Mouse (Mus musculus): Measurements from ENCODE around the gene Gm4894. TPM values are rescaled to one million over a fixed set of nuclear protein-coding genes. Genes with fewer than 3 reads are reported as not detected.

Gm4894 gene
- not detected in 2 replicates for polyA plus RNA-seq (2014; fragmentation: Nextera tagmentation; extraction: Ambion mirVana)

DNA sequence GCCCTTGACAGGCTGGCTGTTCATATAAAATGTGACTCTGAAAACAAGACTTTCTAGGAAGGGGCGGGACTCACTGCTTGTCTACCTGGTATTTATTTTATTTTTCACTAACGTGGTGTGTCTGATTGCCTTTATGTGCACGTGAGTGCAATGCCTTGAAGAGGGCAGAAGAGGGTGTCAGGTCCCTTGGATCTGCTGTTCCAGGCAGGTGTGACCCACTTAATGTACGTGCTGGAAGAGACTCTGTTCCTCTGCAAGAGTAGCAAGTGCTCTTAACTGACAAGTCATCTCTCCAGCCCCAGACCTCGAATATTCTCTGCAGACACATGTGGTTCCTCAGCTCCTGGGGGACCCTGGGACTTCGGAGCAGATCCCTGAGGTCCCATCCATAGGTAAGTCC is at the start of gene Gm4894:
Gm4894 (plus strand) TSS at position 301 of the 400 bp plus-strand sequence.
- no peak for DNase-seq (ENCODE audit: low spot score)
- no peaks in the 10 kb centered on the region for H3K27me3 ChIP-seq (replicated peaks; ENCODE audit: control insufficient read depth, insufficient read depth, low read length)
- no peak within 1 kb of the TSS for H3K9ac ChIP-seq (ENCODE audit: low read depth, low read length)
- H3K4me3 ChIP-seq (ENCODE audit: low read depth, low read length): no peak within 1 kb of the TSS
- ATAC-seq (replicated peaks; ENCODE audit: low FRiP score): no peak
- no peaks in the 10 kb centered on the region for H3K9me3 ChIP-seq (ENCODE audit: control insufficient read depth, low read length)
- no peak within 1 kb of the TSS for H3K4me2 ChIP-seq
- H3K36me3 ChIP-seq (ENCODE audit: control insufficient read depth, insufficient read depth, low read length): no peaks in the 10 kb centered on the region
- no peak within 1 kb of the TSS for H3K27ac ChIP-seq (ENCODE audit: low read depth, low read length)
- no peaks in the 10 kb centered on the region for H3K4me1 ChIP-seq (replicated peaks; ENCODE audit: control insufficient read depth, insufficient read depth, low read length)
- 65% methylated on average over 6 of the region's 6 CpGs for WGBS

DNA sequence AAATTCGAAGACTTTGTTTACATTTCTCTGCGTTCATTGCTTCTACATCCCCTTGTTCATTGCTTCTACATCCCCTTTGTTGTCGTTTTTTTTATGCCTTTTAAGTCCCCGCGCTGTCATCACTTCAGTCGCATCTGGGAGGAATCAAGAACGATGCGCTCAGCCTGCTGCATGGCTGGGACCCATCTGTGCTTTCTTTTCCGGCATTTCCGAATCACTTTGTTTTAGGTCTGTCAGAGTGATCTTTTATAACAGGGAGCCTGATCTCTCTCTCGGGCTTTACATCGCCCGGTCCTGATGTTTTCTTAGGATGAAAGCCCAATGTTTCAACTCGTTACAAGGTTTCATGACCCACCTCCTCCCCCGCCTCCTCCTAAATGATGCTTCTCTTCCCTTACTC is 44.0 kb upstream of the Gm4894 start:
- no peak overlapping the region for H3K4me3 ChIP-seq (ENCODE audit: low read depth, low read length)
- DNase-seq (ENCODE audit: low spot score): no peak
- no peak overlapping the region for H3K27ac ChIP-seq (ENCODE audit: low read depth, low read length)
- H3K9me3 ChIP-seq (ENCODE audit: control insufficient read depth, low read length): no peaks in the 10 kb centered on the region
- WGBS: 62% methylated on average over 15 of the region's 15 CpGs
- H3K36me3 ChIP-seq (ENCODE audit: control insufficient read depth, insufficient read depth, low read length): no peaks in the 10 kb centered on the region
- H3K9ac ChIP-seq (ENCODE audit: low read depth, low read length): no peak overlapping the region
- ATAC-seq (replicated peaks; ENCODE audit: low FRiP score): no peak
- H3K27me3 ChIP-seq (replicated peaks; ENCODE audit: control insufficient read depth, insufficient read depth, low read length): no peaks in the 10 kb centered on the region
- no peak overlapping the region for H3K4me2 ChIP-seq
- no peaks in the 10 kb centered on the region for H3K4me1 ChIP-seq (replicated peaks; ENCODE audit: control insufficient read depth, insufficient read depth, low read length)

DNA sequence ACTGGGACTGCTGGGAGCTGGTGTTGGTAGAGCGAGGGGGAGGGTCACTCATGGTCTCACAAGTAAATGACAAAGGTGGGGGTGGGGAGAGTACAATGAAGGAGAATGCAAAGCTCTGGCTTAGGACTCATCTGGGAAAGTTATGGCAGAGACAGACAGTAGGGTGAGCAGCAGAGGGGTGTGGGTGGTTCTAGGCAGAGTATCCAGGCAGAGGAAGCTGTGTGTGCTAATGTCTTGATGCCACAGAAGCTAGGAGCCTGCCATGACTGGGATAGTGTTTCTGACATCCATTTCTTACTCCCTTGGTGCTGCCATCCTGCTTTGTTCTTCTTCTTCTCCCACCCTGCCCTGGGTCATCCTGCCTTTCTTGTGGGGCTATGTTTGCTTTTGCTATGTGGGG is 38.8 kb upstream of the Gm4894 start:
- DNase-seq (ENCODE audit: low spot score) (no peak), ATAC-seq (replicated peaks; ENCODE audit: low FRiP score) (no peak)
- no peak overlapping the region for H3K4me2 ChIP-seq
- no peaks in the 10 kb centered on the region for H3K4me1 ChIP-seq (replicated peaks; ENCODE audit: control insufficient read depth, insufficient read depth, low read length)
- no peaks in the 10 kb centered on the region for H3K27me3 ChIP-seq (replicated peaks; ENCODE audit: control insufficient read depth, insufficient read depth, low read length)
- no peak overlapping the region for H3K9ac ChIP-seq (ENCODE audit: low read depth, low read length)
- H3K36me3 ChIP-seq (ENCODE audit: control insufficient read depth, insufficient read depth, low read length): no peaks in the 10 kb centered on the region
- no peaks in the 10 kb centered on the region for H3K9me3 ChIP-seq (ENCODE audit: control insufficient read depth, low read length)
- 48% methylated on average over 1 of the region's 1 CpGs for WGBS
- no peak overlapping the region for H3K4me3 ChIP-seq (ENCODE audit: low read depth, low read length)
- no peak overlapping the region for H3K27ac ChIP-seq (ENCODE audit: low read depth, low read length)

DNA sequence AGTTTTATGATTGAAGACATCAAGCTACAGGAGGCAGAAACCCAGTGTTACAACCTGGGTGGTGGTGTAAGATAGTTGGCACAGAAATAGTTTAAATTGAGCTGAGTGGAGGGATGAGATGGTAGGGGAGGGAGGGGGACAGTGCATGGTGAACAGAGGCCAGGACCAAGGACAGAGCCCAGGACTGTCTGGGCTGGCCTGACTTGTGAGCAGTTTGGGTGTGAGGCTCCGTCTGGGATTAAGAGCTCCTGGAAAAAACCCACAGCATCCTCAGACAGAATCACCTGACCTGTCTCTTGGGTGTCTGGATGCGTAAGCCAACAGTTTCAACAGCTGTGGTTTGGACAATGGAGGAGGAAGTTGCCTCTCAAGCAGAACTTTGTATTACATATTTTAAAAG is 35.6 kb upstream of the Gm4894 start:
- Histone ChIP-seq H3K27me3 (replicated peaks; ENCODE audit: control insufficient read depth, insufficient read depth, low read length) (no peaks in the 10 kb centered on the region), H3K9ac (ENCODE audit: low read depth, low read length) (no peak overlapping the region), H3K27ac (ENCODE audit: low read depth, low read length) (no peak overlapping the region), H3K4me1 (replicated peaks; ENCODE audit: control insufficient read depth, insufficient read depth, low read length) (no peaks in the 10 kb centered on the region), H3K36me3 (ENCODE audit: control insufficient read depth, insufficient read depth, low read length) (no peaks in the 10 kb centered on the region), H3K9me3 (ENCODE audit: control insufficient read depth, low read length) (no peaks in the 10 kb centered on the region), H3K4me2 (no peak overlapping the region), H3K4me3 (ENCODE audit: low read depth, low read length) (no peak overlapping the region)
- ATAC-seq (replicated peaks; ENCODE audit: low FRiP score) (no peak), DNase-seq (ENCODE audit: low spot score) (no peak)
- WGBS: 34% methylated on average over 2 of the region's 2 CpGs

DNA sequence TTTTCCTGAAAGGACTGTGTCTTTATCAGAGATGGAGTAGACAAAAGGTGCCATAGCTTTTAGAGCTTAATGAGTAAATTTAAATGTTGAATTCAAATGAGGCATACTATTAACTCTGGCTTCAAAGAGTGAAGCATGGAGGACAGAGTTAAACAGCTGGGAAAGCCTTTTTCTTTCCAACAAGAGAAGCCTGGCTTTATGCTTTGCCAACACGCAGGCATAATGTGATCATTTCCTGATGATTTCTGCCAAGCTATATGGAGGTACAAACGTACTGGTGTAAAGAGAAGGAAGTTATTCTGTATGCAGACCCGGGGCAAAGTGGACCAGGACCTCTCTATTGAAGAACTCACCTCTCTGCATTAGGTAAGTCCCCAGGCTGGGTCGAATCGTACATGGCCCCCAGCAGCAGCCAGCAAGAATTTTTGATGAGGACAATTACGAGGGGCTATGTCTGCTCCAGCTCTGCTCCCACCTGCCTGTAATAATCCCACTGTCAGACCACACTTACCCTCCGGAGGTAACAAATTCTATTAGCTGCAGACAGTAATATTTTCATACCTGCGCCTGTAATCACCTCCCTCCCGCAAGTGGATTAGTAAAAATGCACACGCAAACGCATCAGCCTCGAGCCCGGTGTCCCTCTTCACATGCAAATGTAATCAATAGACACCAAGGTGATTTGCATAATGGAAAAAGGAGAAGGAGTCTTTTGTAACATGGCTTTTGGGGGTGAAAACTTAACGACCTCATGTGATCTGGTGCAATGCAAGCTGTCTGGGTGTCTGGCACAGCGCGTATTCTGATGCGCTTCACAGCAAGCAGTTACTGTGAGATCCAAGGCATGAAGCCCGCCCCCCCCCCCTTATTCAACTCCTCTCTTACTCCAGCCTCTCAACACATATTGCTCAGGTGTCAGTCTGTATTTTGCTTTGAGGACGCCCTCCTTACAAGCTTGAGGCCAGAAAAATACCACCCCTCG is 32.4 kb upstream of the Gm4894 start:
- Histone ChIP-seq H3K9ac (ENCODE audit: low read depth, low read length) (no peak overlapping the region), H3K4me2 (no peak overlapping the region), H3K4me3 (ENCODE audit: low read depth, low read length) (no peak overlapping the region), H3K9me3 (ENCODE audit: control insufficient read depth, low read length) (no peaks in the 10 kb centered on the region), H3K27me3 (replicated peaks; ENCODE audit: control insufficient read depth, insufficient read depth, low read length) (no peaks in the 10 kb centered on the region), H3K36me3 (ENCODE audit: control insufficient read depth, insufficient read depth, low read length) (no peaks in the 10 kb centered on the region), H3K27ac (ENCODE audit: low read depth, low read length) (no peak overlapping the region), H3K4me1 (replicated peaks; ENCODE audit: control insufficient read depth, insufficient read depth, low read length) (no peaks in the 10 kb centered on the region)
- DNase-seq (ENCODE audit: low spot score): no peak
- WGBS: 83% methylated on average over 20 of the region's 20 CpGs
- no peak for ATAC-seq (replicated peaks; ENCODE audit: low FRiP score)

DNA sequence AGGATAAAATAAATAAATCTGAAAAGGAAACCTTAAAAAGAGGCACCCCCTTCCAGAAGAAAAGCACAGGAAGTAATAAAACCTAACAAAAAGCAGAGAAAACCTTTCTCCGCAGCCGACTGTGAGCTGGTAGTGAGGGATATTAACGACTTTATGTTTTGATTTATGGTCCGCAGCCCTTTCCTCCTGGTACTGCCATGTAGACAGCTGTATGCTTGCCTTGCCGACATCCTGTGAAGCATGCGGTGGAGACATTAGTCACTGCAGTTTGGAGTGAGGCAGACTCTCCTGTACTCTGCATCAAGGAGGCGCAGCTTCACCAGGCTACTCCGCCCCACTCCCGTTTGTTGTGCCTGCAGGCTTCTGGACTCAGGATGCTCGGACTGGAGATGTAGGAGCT is 25.8 kb upstream of the Gm4894 start:
- H3K4me2 ChIP-seq: no peak overlapping the region
- H3K4me1 ChIP-seq (replicated peaks; ENCODE audit: control insufficient read depth, insufficient read depth, low read length): no peaks in the 10 kb centered on the region
- WGBS: 68% methylated on average over 10 of the region's 10 CpGs
- H3K36me3 ChIP-seq (ENCODE audit: control insufficient read depth, insufficient read depth, low read length): no peaks in the 10 kb centered on the region
- ATAC-seq (replicated peaks; ENCODE audit: low FRiP score) (no peak), DNase-seq (ENCODE audit: low spot score) (no peak)
- H3K27me3 ChIP-seq (replicated peaks; ENCODE audit: control insufficient read depth, insufficient read depth, low read length): no peaks in the 10 kb centered on the region
- no peak overlapping the region for H3K27ac ChIP-seq (ENCODE audit: low read depth, low read length)
- H3K4me3 ChIP-seq (ENCODE audit: low read depth, low read length): no peak overlapping the region
- H3K9ac ChIP-seq (ENCODE audit: low read depth, low read length): no peak overlapping the region
- H3K9me3 ChIP-seq (ENCODE audit: control insufficient read depth, low read length): no peaks in the 10 kb centered on the region

DNA sequence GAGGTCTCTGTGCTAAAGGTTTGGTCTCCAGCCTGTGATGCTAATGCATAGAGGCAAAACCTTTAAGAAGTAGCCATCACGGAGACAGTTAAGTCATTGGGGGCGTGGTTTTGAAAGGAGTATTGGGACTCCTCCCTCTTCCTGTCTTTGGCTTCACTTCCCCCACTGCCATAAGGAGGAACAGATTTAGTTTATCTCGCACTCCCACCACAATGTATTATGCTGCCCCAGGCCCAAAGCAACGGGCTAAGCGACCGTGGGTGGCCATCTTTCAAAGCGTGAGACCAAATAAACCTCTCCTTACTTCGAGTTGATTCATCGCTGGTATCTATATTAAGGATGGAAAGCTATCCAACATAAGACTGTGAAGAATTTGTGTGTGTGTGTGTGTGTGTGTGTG is 22.9 kb upstream of the Gm4894 start:
- DNase-seq (ENCODE audit: low spot score): no peak
- 50% methylated on average over 9 of the region's 9 CpGs for WGBS
- H3K4me1 ChIP-seq (replicated peaks; ENCODE audit: control insufficient read depth, insufficient read depth, low read length): no peaks in the 10 kb centered on the region
- H3K27ac ChIP-seq (ENCODE audit: low read depth, low read length): no peak overlapping the region
- H3K4me3 ChIP-seq (ENCODE audit: low read depth, low read length): no peak overlapping the region
- H3K4me2 ChIP-seq: no peak overlapping the region
- H3K9ac ChIP-seq (ENCODE audit: low read depth, low read length): no peak overlapping the region
- H3K36me3 ChIP-seq (ENCODE audit: control insufficient read depth, insufficient read depth, low read length): no peaks in the 10 kb centered on the region
- H3K27me3 ChIP-seq (replicated peaks; ENCODE audit: control insufficient read depth, insufficient read depth, low read length): no peaks in the 10 kb centered on the region
- no peaks in the 10 kb centered on the region for H3K9me3 ChIP-seq (ENCODE audit: control insufficient read depth, low read length)
- no peak for ATAC-seq (replicated peaks; ENCODE audit: low FRiP score)

DNA sequence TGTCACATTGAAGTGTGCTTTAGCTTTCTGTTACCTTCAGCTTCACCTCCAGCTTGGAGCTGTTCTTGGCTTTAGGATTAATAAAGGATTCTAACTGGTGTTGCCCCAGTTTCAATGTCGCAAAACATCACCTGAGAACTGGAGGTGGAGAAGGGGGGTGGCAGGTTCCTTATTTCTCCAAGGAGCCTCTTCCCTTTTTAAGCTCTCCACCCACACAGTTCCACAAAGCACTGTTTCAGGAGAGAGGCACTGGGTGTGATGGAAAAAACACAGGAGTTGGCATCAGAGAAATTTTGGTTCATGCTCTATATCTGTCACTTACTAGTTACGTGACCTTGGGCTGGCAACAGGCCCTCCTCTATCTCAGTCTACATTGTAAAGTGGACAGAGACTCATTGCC is 21.3 kb upstream of the Gm4894 start:
- ATAC-seq (replicated peaks; ENCODE audit: low FRiP score) (no peak), DNase-seq (ENCODE audit: low spot score) (no peak)
- Histone ChIP-seq H3K4me3 (ENCODE audit: low read depth, low read length) (no peak overlapping the region), H3K9me3 (ENCODE audit: control insufficient read depth, low read length) (no peaks in the 10 kb centered on the region), H3K4me1 (replicated peaks; ENCODE audit: control insufficient read depth, insufficient read depth, low read length) (no peaks in the 10 kb centered on the region), H3K4me2 (no peak overlapping the region), H3K27me3 (replicated peaks; ENCODE audit: control insufficient read depth, insufficient read depth, low read length) (no peaks in the 10 kb centered on the region), H3K36me3 (ENCODE audit: control insufficient read depth, insufficient read depth, low read length) (no peaks in the 10 kb centered on the region), H3K9ac (ENCODE audit: low read depth, low read length) (no peak overlapping the region), H3K27ac (ENCODE audit: low read depth, low read length) (no peak overlapping the region)
- 79% methylated on average over 2 of the region's 2 CpGs for WGBS

DNA sequence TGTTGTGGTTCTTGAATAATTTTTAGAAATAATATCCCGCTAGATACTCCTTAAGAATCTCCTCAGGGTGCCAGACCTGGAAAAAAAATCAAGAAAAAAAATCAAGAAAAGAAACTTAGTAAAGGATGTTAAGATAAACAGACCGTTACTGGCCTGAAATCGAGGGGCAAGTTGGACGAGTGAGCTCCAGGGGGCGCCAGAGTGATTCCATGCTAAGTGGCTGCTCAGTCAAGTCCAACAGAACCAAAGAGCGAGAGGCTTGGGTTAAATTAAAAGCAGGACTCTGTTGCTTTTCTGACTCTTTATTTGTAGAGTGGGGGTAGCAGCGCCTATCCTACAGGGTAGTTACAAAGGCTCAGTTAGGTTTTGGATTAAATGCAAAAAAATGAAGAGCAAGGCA is 3.5 kb upstream of the Gm4894 start:
- Histone ChIP-seq H3K36me3 (ENCODE audit: control insufficient read depth, insufficient read depth, low read length) (no peaks in the 10 kb centered on the region), H3K9me3 (ENCODE audit: control insufficient read depth, low read length) (no peaks in the 10 kb centered on the region), H3K4me2 (no peak overlapping the region), H3K4me3 (ENCODE audit: low read depth, low read length) (no peak overlapping the region), H3K27me3 (replicated peaks; ENCODE audit: control insufficient read depth, insufficient read depth, low read length) (no peaks in the 10 kb centered on the region), H3K27ac (ENCODE audit: low read depth, low read length) (no peak overlapping the region), H3K4me1 (replicated peaks; ENCODE audit: control insufficient read depth, insufficient read depth, low read length) (no peaks in the 10 kb centered on the region), H3K9ac (ENCODE audit: low read depth, low read length) (no peak overlapping the region)
- 29% methylated on average over 7 of the region's 7 CpGs for WGBS
- ATAC-seq (replicated peaks; ENCODE audit: low FRiP score): no peak
- DNase-seq (ENCODE audit: low spot score): no peak

All from liver, embryonic 11.5 days (tissue).